Mouse (Mus musculus) retina, postnatal 1 day (tissue): Measurements from ENCODE around the gene AW549877.

Experiments
- DNase-seq: peaks from one replicate; pipeline ENCODE4 v3.0.0-alpha.2; 2012

The AW549877 gene

DNA sequence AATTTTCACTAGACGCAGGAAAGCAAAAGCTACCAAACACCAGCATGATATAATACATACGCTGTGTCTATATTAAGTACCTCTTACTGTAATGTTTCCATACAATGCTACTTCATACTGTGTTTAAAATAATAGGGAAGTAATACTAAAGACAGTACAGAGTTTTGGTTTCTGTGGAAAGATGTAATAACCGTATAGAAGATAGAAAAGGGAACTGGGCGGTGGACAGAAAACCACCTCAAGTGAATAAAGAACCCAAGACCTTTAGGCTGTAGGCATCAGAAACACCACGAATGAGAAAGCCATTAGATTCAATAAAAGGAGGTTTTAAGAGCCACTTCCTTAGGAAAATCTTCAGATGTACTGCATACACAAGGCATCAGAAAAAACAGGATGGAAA is 12.8 kb downstream of the AW549877 start:
- DNase-seq: no peak

DNA sequence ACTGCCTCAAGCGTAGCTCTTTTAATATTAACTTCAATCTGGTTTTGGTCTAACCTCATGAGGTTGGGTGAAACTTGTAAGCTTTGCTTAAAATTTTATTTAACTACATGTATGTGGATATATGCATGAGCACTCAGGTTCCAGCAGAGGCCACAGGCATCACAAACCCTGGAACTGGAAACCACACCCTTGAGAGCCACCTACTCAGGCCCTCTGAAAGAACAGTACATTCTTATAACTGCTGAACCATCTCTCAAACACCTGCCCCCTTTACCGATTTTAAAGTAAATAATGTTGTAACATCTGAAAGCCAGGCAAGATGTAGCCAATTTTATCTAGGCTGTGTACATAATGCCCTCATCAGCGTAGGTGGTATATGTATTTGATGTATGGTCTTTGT is 15.7 kb downstream of the AW549877 start:
- peak; percentile 4 for DNase-seq

DNA sequence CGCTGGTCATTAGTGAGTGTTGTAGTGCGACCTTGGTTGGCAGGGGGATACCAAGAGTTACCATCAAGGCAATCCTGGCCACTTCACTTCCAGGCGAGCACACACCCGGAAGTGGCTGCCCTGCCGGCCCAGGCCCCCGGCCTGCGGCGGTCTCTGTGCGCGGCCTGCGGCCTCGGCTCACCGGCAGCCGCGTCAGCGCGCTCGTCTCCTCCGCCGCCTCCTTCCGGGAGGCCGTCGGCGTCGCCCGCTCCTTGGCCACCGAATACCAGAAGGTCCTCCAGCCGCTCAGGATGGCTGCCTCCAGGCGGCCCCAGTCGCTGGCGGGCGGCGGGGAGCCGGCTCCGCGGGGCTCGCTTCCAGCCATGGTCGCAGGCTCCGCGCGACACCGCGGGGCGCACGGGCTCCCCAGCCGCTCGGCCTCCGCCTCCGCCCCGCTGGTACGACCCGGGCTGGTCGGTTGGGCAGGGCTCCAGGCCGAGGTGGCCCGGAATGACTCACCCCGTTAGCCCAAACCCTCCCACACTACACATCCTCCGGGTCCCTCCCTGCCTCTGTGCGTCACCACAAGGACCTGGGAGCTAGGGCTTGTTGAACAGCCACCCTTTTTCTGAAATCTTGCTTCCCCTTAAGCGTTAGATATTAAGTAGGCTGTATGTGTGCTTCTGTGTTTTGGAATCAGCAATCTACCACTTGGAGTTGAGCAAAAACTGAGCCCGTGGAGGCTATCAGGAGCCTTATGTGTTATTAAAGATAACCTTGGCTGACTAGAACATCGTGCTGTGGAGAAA is 16.3 kb downstream of the AW549877 start, which contains the start of gene Fbxo4:
TSS of gene Fbxo4 (minus strand) at position 513 of the 788 bp plus-strand sequence.
- DNase-seq: peak; percentile 77

DNA sequence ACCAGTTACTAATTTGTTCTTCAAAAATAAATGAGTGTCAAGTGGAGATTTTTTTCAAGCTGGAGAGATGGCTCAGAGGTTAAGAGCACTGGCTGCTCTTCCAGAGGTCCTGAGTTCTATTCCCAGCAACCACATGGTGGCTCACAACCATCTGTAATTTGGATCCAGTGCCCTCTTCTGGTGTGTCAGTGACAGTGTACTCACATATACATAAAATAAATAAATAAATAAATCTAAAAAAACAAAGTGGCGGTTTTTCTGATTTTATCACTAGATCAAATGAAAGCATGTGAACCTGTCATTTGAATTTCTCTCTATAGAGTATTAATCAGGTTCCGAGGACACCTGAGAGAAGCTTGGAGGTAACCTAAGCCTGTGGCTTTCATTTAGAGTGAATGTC is 17.3 kb downstream of the AW549877 start:
- no peak for DNase-seq

DNA sequence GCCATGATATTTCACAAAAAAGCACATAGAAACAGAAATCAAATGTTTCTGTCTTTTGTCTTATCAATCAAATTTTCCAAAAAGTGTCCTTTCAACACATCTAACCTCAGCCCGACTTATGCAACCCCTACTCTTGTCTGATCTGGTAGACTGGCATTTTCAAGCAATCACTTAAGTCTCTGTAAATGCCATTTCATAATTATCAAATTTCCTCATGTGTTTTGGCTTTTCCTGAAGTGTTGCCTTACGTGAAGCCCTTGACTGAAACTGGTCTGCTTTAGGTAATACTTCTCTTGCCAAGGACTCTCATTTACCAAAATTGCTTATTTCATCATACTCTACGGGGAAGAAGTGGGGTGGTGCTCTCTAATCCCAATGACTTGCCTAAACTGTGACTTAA is 22.2 kb downstream of the AW549877 start:
- no peak for DNase-seq

DNA sequence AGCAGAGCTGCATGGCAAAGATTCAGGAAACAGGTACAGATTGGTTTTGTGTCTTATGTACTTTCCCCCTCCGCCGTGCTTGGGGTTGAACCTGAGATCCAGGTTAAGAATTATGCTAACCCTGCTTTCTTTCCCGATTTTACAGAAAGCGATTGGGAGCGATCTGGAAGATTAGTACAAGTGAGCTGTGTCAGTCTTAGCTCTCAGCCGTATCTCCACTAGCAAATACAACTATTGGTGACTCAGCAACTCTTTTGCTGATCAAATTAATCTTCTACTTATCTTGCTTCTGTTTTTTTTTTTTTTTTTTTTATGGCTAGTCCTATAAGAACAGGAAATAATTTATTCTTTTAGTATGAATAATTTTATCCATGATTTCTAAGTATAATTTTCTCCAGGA is 25.4 kb downstream of the AW549877 start:
- no peak for DNase-seq

DNA sequence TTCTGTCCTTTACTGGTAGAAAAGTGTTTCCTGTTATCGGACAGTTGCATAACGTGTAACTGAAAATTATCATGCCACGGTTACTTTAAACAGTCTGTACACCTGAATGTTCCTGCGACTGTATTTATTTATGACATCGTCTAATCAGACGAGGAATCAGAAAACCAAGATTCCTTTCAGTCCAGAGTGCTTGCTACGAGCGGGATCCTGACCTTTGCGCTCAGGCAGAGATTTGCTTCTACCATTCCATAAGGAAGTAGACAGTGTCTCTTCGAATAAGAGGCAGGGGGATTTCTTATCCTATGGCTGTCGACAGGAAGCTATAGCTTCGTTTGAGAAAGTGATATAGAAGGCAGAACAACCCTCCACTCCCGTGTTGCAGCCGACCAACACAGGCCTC is 25.8 kb downstream of the AW549877 start:
- no peak for DNase-seq

DNA sequence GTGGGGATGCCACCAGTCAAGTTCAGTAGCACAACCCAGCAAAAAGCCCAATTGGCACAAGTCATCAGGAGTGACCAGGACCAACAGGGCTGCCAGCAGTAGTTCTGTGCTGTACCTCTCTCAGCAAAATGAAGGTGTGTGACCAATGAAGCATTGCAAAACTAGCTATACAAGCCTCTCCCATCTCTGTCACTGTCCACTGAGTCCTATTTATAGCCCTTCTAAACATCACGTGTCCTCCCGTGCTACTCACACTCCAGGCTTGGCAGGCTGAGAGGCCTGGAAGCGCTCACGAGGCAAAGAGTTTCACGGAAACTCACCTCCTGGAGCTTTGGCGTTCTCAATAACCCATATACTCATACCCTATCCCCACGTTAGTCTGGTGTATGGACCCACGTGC is 33.3 kb downstream of the AW549877 start:
- no peak for DNase-seq

DNA sequence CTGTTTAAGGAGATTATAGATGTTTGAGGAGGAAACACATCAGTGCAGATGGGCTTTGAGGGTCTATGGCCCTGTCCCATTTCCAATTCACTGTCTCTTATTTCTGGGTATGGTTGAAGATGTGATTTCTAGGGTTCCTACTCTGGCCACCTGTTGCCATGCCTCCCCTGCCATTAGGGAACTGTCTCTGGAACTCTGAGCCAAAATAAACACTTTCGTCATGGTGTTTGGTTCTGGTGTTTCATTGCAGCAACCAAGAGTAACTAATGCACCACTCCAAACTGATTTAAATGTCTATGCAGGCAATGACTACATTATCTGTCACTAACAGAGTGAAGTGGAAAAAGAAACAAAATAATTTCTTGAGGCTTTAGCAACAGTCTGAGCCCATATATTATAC is 35.5 kb downstream of the AW549877 start:
- no peak for DNase-seq

DNA sequence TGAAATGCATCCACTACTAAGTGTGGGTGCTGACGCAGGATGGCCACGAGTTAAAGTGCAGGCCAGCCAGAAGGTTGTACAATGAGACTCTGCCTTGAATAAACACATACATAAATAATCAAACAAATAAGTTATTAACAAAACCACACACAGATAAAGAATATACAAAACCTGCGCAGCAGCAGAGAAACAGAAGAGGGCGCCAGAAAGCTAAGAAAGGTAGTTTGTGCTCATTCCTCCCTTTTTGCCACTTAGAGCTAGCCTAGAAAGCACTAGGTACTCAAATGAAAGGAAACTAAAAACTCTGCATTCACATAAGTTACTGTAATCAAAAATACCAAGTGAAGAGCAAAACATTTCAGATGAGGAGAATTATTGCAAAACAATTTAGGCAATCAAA is 37.6 kb downstream of the AW549877 start:
- DNase-seq: peak; percentile 55

DNA sequence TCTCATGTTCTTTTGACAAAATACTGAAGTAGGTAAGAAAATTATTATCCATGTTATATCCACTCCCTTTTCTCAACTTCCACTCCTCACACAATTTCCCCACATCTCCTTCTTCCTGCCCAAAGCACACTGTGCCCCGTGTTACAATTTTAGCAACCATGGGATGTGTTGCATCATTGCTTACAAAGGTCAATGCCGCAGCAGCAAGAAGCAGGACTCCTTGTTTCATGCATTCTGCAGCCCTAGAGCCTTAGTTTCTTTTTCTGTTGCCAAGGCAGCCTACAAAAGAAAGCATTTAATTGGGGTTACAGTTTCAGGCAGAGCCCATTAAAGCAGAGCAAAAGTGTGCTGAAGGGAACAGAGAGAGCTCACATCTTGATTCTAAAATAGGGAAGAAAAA is 40.6 kb downstream of the AW549877 start:
- DNase-seq: no peak

DNA sequence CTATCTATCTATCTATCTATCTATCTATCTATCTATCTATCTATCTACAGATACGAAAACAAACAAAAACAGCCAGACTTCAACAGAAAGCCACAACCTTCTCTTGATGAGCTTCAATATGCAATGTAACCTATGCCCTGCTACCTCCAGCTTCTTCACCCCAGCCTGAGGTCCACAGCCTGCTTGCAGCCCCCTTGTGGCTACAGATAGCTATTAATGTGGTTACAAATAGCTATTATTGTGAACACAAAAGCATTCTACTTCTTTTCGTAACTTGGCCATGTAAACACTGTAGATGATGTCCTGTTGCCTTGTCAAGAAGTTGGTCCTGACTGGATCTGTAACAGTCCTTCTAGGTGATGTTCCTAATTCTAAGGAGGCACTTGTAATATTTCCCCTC is 57.4 kb downstream of the AW549877 start:
- no peak for DNase-seq

DNA sequence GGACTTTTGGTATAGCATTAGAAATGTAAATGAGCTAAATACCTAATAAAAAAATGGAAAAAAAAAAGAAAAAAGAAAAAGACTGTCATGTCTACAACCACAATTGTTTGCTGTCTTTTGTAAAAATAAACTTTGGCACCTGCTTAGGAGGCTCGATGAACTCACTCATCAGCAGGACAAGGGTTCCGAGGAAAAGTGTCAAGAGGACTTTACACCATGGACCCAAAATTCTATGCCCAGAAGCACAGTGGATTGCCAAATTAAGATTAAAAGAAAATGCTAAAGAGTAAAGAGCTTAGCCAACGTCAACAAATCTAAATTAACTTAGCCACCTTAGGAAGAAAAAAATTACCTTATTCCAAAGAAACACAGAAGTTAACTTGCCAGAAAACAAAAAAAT is 59.5 kb downstream of the AW549877 start:
- no peak for DNase-seq

DNA sequence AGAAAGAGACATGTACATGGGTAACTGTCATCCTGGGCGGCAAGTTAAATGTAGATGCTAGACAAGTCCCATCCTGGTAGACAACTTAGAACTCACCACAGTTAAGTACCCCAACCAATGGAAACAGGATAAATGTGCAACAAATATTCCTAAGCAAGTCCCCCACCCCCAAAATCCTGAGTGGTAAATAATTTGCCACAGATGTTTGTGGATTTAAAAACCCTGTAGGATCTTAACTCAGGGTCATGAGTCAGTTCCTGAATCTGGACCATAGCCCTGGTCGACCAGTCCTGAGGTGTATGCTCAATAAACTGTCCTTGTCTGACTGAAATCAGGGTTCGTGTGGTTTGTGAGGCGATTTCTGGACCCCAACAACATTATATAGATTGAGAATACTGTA is 62.1 kb downstream of the AW549877 start:
- no peak for DNase-seq
